Mouse (Mus musculus) heart, adult 18-20 months (tissue): Measurements from ENCODE around the gene Camta1. TPM values are rescaled to one million over a fixed set of nuclear protein-coding genes. Genes with fewer than 3 reads are reported as not detected.

Experiments used
- DNase-seq, 2 experiments: peaks; one replicate each; pipeline ENCODE4 v3.0.0; 2021 to 2022; ENCODE audit warnings: mixed read lengths in 1 of 2
- total RNA-seq, 2 experiments: library from RNA; stranded (reverse); gene quantifications; 2 replicates each; pipeline ENCODE4 v1.2.3; 2021

Camta1 gene
- total RNA-seq, 2 experiments from 2014 or later = 207 to 208 TPM

- no peak for DNase-seq
Measured at GRCm38 (mm10) chr4:151779962-151780459, 81.7 kb downstream of the Camta1 start.

GRCm38 (mm10) chr4:151778511-151778910 is 83.2 kb downstream of the Camta1 start:
- peak; percentile 19 to 37 for DNase-seq

- DNase-seq = no peak
Measured at GRCm38 (mm10) chr4:151777451-151777850, 84.2 kb downstream of the Camta1 start.

- DNase-seq = no peak
Measured at GRCm38 (mm10) chr4:151775441-151775840, 86.2 kb downstream of the Camta1 start.

GRCm38 (mm10) chr4:151773651-151774050 is 88.0 kb downstream of the Camta1 start:
- no peak for DNase-seq

- DNase-seq = no peak
Measured at GRCm38 (mm10) chr4:151773007-151773406, 88.7 kb downstream of the Camta1 start.

- DNase-seq = no peak
Measured at GRCm38 (mm10) chr4:151770697-151771096, 91.0 kb downstream of the Camta1 start.

- no peak for DNase-seq
Measured at GRCm38 (mm10) chr4:151767786-151768185, 93.9 kb downstream of the Camta1 start.

- peak in 1 of 2 experiments; percentile 39 for DNase-seq
Measured at GRCm38 (mm10) chr4:151767361-151767760, 94.3 kb downstream of the Camta1 start.

- DNase-seq = no peak
Measured at GRCm38 (mm10) chr4:151765376-151765775, 96.3 kb downstream of the Camta1 start.

GRCm38 (mm10) chr4:151763928-151764327 is 97.7 kb downstream of the Camta1 start:
- DNase-seq = peak in 1 of 2 experiments; percentile 36

GRCm38 (mm10) chr4:151759095-151759494 is 102.6 kb downstream of the Camta1 start:
- DNase-seq = no peak

- DNase-seq = no peak
Measured at GRCm38 (mm10) chr4:151758337-151758736, 103.3 kb downstream of the Camta1 start.

GRCm38 (mm10) chr4:151757261-151757660 is 104.4 kb downstream of the Camta1 start:
- no peak for DNase-seq

GRCm38 (mm10) chr4:151756400-151756799 is 105.3 kb downstream of the Camta1 start:
- peak; percentile 45 to 71 for DNase-seq

- peak; percentile 62 to 79 for DNase-seq
Measured at GRCm38 (mm10) chr4:151753231-151753630, 108.4 kb downstream of the Camta1 start.

- peak in 1 of 2 experiments; percentile 20 for DNase-seq
Measured at GRCm38 (mm10) chr4:151752551-151752950, 109.1 kb downstream of the Camta1 start.

- peak in 1 of 2 experiments; percentile 11 for DNase-seq
Measured at GRCm38 (mm10) chr4:151751270-151751945, 110.3 kb downstream of the Camta1 start.

GRCm38 (mm10) chr4:151747723-151748122 is 114.0 kb downstream of the Camta1 start:
- DNase-seq = no peak

- DNase-seq = no peak
Measured at GRCm38 (mm10) chr4:151746002-151746606, 115.6 kb downstream of the Camta1 start.

GRCm38 (mm10) chr4:151741249-151742137 is 120.2 kb downstream of the Camta1 start:
- peak; percentile 53 to 58 for DNase-seq

GRCm38 (mm10) chr4:151739348-151739956 is 122.2 kb downstream of the Camta1 start:
- no peak for DNase-seq
